Mouse (Mus musculus): ENCODE results near the gene Olfr1357. TPM values are rescaled to one million over a fixed set of nuclear protein-coding genes. Genes with fewer than 3 reads are reported as not detected.

Olfr1357 gene
- total and polyA plus RNA-seq, 3 experiments, result not detected

DNA sequence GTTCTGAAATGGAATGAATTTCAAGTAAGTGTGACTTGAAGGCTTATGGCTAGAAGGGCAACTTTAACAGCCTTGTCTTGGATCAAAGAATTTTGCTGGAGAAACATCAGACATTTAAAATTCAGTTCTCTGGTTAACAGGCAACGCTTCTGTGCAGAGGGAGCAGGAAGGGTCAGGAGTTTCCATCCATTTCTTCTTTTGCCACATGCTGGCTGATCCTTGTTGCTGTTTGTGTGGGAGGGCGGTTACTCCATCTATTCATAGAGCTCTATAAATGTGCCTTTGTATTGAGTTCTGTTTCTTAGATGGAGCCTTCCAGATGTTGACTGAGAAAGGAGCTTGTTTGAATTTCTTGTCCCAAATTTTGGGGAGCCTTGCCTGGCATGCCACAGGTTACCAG lies 47.0 kb downstream of the Olfr1357 start:
- Histone ChIP-seq H3K36me3 (ENCODE audit: control insufficient read depth in 1 of 2, insufficient read depth in 2 of 2, low read length in 2 of 2) (no peaks in the 10 kb centered on the region; a peak in 1 of 4 replicates), H3K27me3 (ENCODE audit: control insufficient read depth in 1 of 2, insufficient read depth in 2 of 2, low read length in 2 of 2) (no peaks in the 10 kb centered on the region; a peak in 2 of 4 replicates), H3K79me2 (ENCODE audit: control insufficient read depth, insufficient read depth, low read length, poor library complexity) (peaks cover 4% of the 10 kb centered on the region; the same call in 1 of the 2 replicates), H3K4me1 (ENCODE audit: control insufficient read depth in 1 of 2, insufficient read depth in 2 of 2, low read length in 2 of 2) (peaks cover 0 to 8% of the 10 kb centered on the region in 2 experiments; a peak in 1 of 4 replicates), H3K9me3 (replicated peaks; ENCODE audit: insufficient read depth, low read length) (no peaks in the 10 kb centered on the region), H3K27ac (ENCODE audit: control insufficient read depth, low read depth, low read length) (no peak overlapping the region), H3K9ac (ENCODE audit: control insufficient read depth, low read depth, low read length, poor library complexity, severe bottlenecking) (no peak overlapping the region), H3K4me3 (ENCODE audit: control insufficient read depth in 1 of 2, insufficient read depth in 1 of 2, low read depth in 2 of 2, low read length in 2 of 2) (no peak overlapping the region)
- TF ChIP-seq BHLHE40 (IDR thresholded peaks at IDR 0.05; ENCODE audit: borderline replicate concordance, low read depth, low read length) (no peak), MXI1 (IDR thresholded peaks at IDR 0.05; ENCODE audit: low read depth, low read length) (no peak)
- DNase-seq (ENCODE audit: low read depth, low spot score), result no peak

DNA sequence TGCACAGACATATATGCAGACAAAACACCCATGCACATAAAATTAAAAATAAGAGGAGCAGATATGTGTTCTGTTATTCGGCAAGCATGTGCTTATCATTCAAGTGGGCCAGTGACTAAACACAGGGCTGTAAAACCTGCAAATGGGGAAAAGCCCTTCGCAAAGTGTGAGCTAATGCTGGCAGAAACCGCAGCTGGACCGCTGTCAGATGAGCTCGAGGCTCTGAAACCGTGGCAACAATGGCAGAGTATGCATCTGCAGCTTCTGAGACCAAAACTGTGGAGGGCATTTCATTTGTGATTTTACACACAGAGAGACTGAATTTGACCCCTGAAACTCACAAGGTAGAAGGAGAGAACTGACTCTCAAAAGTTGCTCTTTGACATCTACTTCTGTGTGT lies 47.5 kb downstream of the Olfr1357 start:
- H3K36me3 ChIP-seq (ENCODE audit: control insufficient read depth in 1 of 2, insufficient read depth in 2 of 2, low read length in 2 of 2), result no peaks in the 10 kb centered on the region; a peak in 1 of 4 replicates
- no peak overlapping the region for H3K27ac ChIP-seq (ENCODE audit: control insufficient read depth, low read depth, low read length)
- H3K79me2 ChIP-seq (ENCODE audit: control insufficient read depth, insufficient read depth, low read length, poor library complexity), result peaks cover 4% of the 10 kb centered on the region; the same call in 1 of the 2 replicates
- TF ChIP-seq MAZ (IDR thresholded peaks at IDR 0.05; ENCODE audit: low read depth, low read length) (no peak), POLR2A (IDR thresholded peaks at IDR 0.05; ENCODE audit: control insufficient read depth in 1 of 2, insufficient read depth in 1 of 2, low read depth in 1 of 2, low read length in 2 of 2, poor library complexity in 1 of 2) (no peak), TAL1 (IDR thresholded peaks at IDR 0.05; ENCODE audit: low read length) (no peak), MAX (IDR thresholded peaks at IDR 0.05; ENCODE audit: low read length) (no peak), NELFE (IDR thresholded peaks at IDR 0.05; ENCODE audit: low read depth, low read length) (no peak), USF2 (IDR thresholded peaks at IDR 0.05; ENCODE audit: borderline replicate concordance in 1 of 2, insufficient read depth in 1 of 2, low read depth in 1 of 2, low read length in 2 of 2) (no peak), HCFC1 (IDR thresholded peaks at IDR 0.05; ENCODE audit: low read depth, low read length) (no peak), ELF1 (IDR thresholded peaks at IDR 0.05; ENCODE audit: low read depth, low read length) (no peak), CHD2 (IDR thresholded peaks at IDR 0.05; ENCODE audit: low read length) (no peak), CHD1 (IDR thresholded peaks at IDR 0.05; ENCODE audit: low read depth, low read length) (no peak), TBP (IDR thresholded peaks at IDR 0.05; ENCODE audit: low read depth, low read length) (no peak), KAT2A (conservative IDR thresholded peaks at IDR 0.05; ENCODE audit: low read depth, low read length) (no peak), ZNF384 (IDR thresholded peaks at IDR 0.05; ENCODE audit: low read depth, low read length) (no peak), SIN3A (IDR thresholded peaks at IDR 0.05; ENCODE audit: low read length) (no peak), TCF12 (IDR thresholded peaks at IDR 0.05; ENCODE audit: low read depth, low read length) (no peak), GATA1 (IDR thresholded peaks at IDR 0.05; ENCODE audit: low read depth, low read length) (no peak)
- no peaks in the 10 kb centered on the region; a peak in 2 of 4 replicates for H3K27me3 ChIP-seq (ENCODE audit: control insufficient read depth in 1 of 2, insufficient read depth in 2 of 2, low read length in 2 of 2)
- DNase-seq (ENCODE audit: low read depth, low spot score), result no peak
- H3K9me3 ChIP-seq (replicated peaks; ENCODE audit: insufficient read depth, low read length), result no peaks in the 10 kb centered on the region
- no peak overlapping the region for H3K9ac ChIP-seq (ENCODE audit: control insufficient read depth, low read depth, low read length, poor library complexity, severe bottlenecking)
- H3K4me3 ChIP-seq (ENCODE audit: control insufficient read depth in 1 of 2, insufficient read depth in 1 of 2, low read depth in 2 of 2, low read length in 2 of 2), result no peak overlapping the region
- H3K4me1 ChIP-seq (ENCODE audit: control insufficient read depth in 1 of 2, insufficient read depth in 2 of 2, low read length in 2 of 2), result peaks cover 0 to 5% of the 10 kb centered on the region in 2 experiments; a peak in 1 of 4 replicates

All from MEL (cell line).